Mouse (Mus musculus): ENCODE measurements at regions not wholly inside any gene's neighbourhood (a gene's known extent, or its start where the extent isn't known, plus 50 kb on each side); places are given as distances from the start of the nearest gene placed in this dataset.

- no peaks in the 10 kb centered on the region for H3K9me3 ChIP-seq (ENCODE audit: control insufficient read depth, low read length)
- no peak for DNase-seq (ENCODE audit: low spot score)
- no peaks in the 10 kb centered on the region for H3K36me3 ChIP-seq (replicated peaks; ENCODE audit: control insufficient read depth, insufficient read depth)
- no peak overlapping the region for H3K27ac ChIP-seq
- H3K4me3 ChIP-seq (replicated peaks; ENCODE audit: low read length), result no peak overlapping the region
- H3K4me2 ChIP-seq (replicated peaks), result no peak overlapping the region
- no peak for ATAC-seq (ENCODE audit: low FRiP score)
- 74% methylated on average over 4 of the region's 4 CpGs for WGBS
- no peak overlapping the region for H3K9ac ChIP-seq
- H3K4me1 ChIP-seq (replicated peaks; ENCODE audit: control insufficient read depth, insufficient read depth, low read length), result no peaks in the 10 kb centered on the region
- no peaks in the 10 kb centered on the region for H3K27me3 ChIP-seq (ENCODE audit: control insufficient read depth, insufficient read depth, low read length)
These were observed 113.5 kb upstream of the B430218F22Rik start for GRCm38 (mm10) chr13:118272904-118273303.

DNA sequence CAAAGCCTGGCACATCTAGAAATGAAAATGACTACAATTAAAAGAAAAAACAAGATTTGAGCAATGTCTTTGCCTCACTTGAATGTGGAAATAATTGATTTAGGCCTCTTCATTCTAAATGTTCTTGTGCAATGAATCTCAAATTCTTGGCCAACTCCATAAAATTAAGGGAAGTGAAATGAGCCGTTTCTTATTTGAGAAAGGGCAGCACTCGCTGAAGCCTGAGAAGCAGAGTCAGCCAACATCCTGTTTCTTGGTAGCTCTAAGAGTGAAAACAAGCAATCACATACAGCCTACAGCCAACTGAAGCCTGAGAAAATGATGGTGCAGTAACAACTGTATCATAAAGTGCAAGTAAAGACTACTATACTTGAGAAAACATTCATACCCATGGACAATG is 105.5 kb upstream of the B430218F22Rik start:
- Histone ChIP-seq H3K27ac (no peak overlapping the region), H3K4me3 (replicated peaks; ENCODE audit: low read length) (no peak overlapping the region), H3K9me3 (ENCODE audit: control insufficient read depth, low read length) (no peaks in the 10 kb centered on the region), H3K4me1 (replicated peaks; ENCODE audit: control insufficient read depth, insufficient read depth, low read length) (no peaks in the 10 kb centered on the region), H3K9ac (no peak overlapping the region), H3K4me2 (replicated peaks) (no peak overlapping the region), H3K36me3 (replicated peaks; ENCODE audit: control insufficient read depth, insufficient read depth) (no peaks in the 10 kb centered on the region), H3K27me3 (ENCODE audit: control insufficient read depth, insufficient read depth, low read length) (no peaks in the 10 kb centered on the region)
- ATAC-seq (ENCODE audit: low FRiP score), result no peak
- 65% methylated on average over 2 of the region's 2 CpGs for whole genome bisulfite sequencing
- no peak for DNase-seq (ENCODE audit: low spot score)

- 88% methylated on average over 1 of the region's 1 CpGs for WGBS
- DNase-seq (ENCODE audit: low spot score) (no peak), ATAC-seq (ENCODE audit: low FRiP score) (no peak)
- Histone ChIP-seq H3K9me3 (ENCODE audit: control insufficient read depth, low read length) (no peaks in the 10 kb centered on the region), H3K27me3 (ENCODE audit: control insufficient read depth, insufficient read depth, low read length) (no peaks in the 10 kb centered on the region), H3K4me1 (replicated peaks; ENCODE audit: control insufficient read depth, insufficient read depth, low read length) (no peaks in the 10 kb centered on the region), H3K27ac (no peak overlapping the region), H3K36me3 (replicated peaks; ENCODE audit: control insufficient read depth, insufficient read depth) (no peaks in the 10 kb centered on the region), H3K4me3 (replicated peaks; ENCODE audit: low read length) (no peak overlapping the region), H3K9ac (no peak overlapping the region), H3K4me2 (replicated peaks) (no peak overlapping the region)
These were observed 92.7 kb upstream of the B430218F22Rik start for GRCm38 (mm10) chr13:118293728-118294127.

GRCm38 (mm10) chr13:118310080-118310479 is 76.3 kb upstream of the B430218F22Rik start:
- DNase-seq (ENCODE audit: low spot score), result no peak
- H3K27ac ChIP-seq, result no peak overlapping the region
- H3K36me3 ChIP-seq (replicated peaks; ENCODE audit: control insufficient read depth, insufficient read depth), result no peaks in the 10 kb centered on the region
- H3K4me3 ChIP-seq (replicated peaks; ENCODE audit: low read length), result no peak overlapping the region
- no peaks in the 10 kb centered on the region for H3K27me3 ChIP-seq (ENCODE audit: control insufficient read depth, insufficient read depth, low read length)
- H3K4me1 ChIP-seq (replicated peaks; ENCODE audit: control insufficient read depth, insufficient read depth, low read length), result no peaks in the 10 kb centered on the region
- WGBS, result 95% methylated on average over 1 of the region's 1 CpGs
- no peak overlapping the region for H3K9ac ChIP-seq
- no peak overlapping the region for H3K4me2 ChIP-seq (replicated peaks)
- no peak for ATAC-seq (ENCODE audit: low FRiP score)
- H3K9me3 ChIP-seq (ENCODE audit: control insufficient read depth, low read length), result no peaks in the 10 kb centered on the region

- H3K36me3 ChIP-seq (replicated peaks; ENCODE audit: control insufficient read depth, insufficient read depth), result no peaks in the 10 kb centered on the region
- no peak overlapping the region for H3K4me2 ChIP-seq (replicated peaks)
- no peak for ATAC-seq (ENCODE audit: low FRiP score)
- no peaks in the 10 kb centered on the region for H3K27me3 ChIP-seq (ENCODE audit: control insufficient read depth, insufficient read depth, low read length)
- no peak for DNase-seq (ENCODE audit: low spot score)
- no peaks in the 10 kb centered on the region for H3K4me1 ChIP-seq (replicated peaks; ENCODE audit: control insufficient read depth, insufficient read depth, low read length)
- 92% methylated on average over 4 of the region's 4 CpGs for WGBS
- no peak overlapping the region for H3K9ac ChIP-seq
- no peak overlapping the region for H3K27ac ChIP-seq
- no peaks in the 10 kb centered on the region for H3K9me3 ChIP-seq (ENCODE audit: control insufficient read depth, low read length)
- H3K4me3 ChIP-seq (replicated peaks; ENCODE audit: low read length), result no peak overlapping the region
These were observed 72.8 kb upstream of the B430218F22Rik start for GRCm38 (mm10) chr13:118313676-118314075.
